Mouse (Mus musculus): ENCODE data around the gene Qdpr. TPM values are rescaled to one million over a fixed set of nuclear protein-coding genes. Genes with fewer than 3 reads are reported as not detected.

Qdpr gene
- polyA plus RNA-seq, 1 experiment, result 95.1 TPM

DNA sequence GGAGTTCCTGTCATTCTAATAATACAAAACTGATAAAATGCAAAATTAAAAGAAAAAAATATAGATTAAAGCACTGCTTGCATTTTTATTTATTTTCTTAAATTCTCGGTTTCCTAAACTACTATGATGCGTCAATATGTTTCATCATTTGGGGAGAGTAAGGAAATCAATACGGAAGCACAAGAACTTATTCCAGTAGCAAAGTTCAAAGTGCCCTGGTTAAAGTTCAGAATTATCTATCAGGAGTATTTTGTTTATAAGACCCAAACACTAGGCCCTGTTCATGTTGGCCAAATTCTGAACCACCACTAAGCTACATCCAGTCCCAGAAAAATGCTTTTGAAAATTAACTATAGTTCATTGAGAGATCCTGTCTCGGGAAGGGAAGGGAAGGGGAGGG, 24.7 kb upstream of the Qdpr start:
- H3K27me3 ChIP-seq (ENCODE audit: control insufficient read depth, insufficient read depth, low read length, poor library complexity, severe bottlenecking), result no peaks in the 10 kb centered on the region; the same call in 1 of the 2 replicates
- H3K9ac ChIP-seq (ENCODE audit: low read depth, poor library complexity, severe bottlenecking), result no peak overlapping the region
- no peaks in the 10 kb centered on the region for H3K9me3 ChIP-seq (replicated peaks; ENCODE audit: control insufficient read depth, insufficient read depth, low read length, poor library complexity, severe bottlenecking)
- H3K36me3 ChIP-seq (ENCODE audit: control insufficient read depth, insufficient read depth, low read length, poor library complexity, severe bottlenecking), result no peaks in the 10 kb centered on the region
- no peak overlapping the region for H3K4me3 ChIP-seq (ENCODE audit: low read depth, low read length)
- TF ChIP-seq EP300 (IDR thresholded peaks at IDR 0.05; ENCODE audit: insufficient read depth, low read depth, low read length), result no peak
- no peak for TF ChIP-seq POLR2A (IDR thresholded peaks at IDR 0.05; ENCODE audit: insufficient read depth, low read length)
- TF ChIP-seq CTCF (IDR thresholded peaks at IDR 0.05; ENCODE audit: low read depth, low read length), result no peak
- H3K4me1 ChIP-seq (ENCODE audit: control insufficient read depth, insufficient read depth, low read length), result no peaks in the 10 kb centered on the region
- H3K27ac ChIP-seq (ENCODE audit: insufficient read depth, low read length), result no peak overlapping the region

DNA sequence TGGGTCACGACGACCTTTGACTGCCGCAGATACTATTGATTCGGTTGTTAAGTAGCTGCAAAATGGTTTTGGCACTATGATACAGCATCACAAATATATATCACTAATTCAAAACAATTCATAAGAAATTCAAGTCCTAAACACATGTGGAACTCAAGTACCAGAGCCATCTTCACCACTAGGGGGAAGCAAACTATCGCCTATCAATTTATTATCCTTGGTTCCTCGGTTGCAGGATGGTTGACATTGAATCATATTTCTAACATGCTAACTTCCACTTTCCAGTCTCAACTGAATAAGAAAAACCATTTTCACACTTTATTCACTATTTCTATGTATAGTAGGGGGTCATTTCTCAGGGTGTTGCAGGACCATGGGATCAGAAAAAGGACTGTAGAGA, 24.2 kb upstream of the Qdpr start:
- Histone ChIP-seq H3K4me1 (ENCODE audit: control insufficient read depth, insufficient read depth, low read length) (no peaks in the 10 kb centered on the region), H3K9me3 (replicated peaks; ENCODE audit: control insufficient read depth, insufficient read depth, low read length, poor library complexity, severe bottlenecking) (no peaks in the 10 kb centered on the region), H3K36me3 (ENCODE audit: control insufficient read depth, insufficient read depth, low read length, poor library complexity, severe bottlenecking) (no peaks in the 10 kb centered on the region), H3K27me3 (ENCODE audit: control insufficient read depth, insufficient read depth, low read length, poor library complexity, severe bottlenecking) (no peaks in the 10 kb centered on the region; the same call in 1 of the 2 replicates), H3K9ac (ENCODE audit: low read depth, poor library complexity, severe bottlenecking) (no peak overlapping the region), H3K4me3 (ENCODE audit: low read depth, low read length) (no peak overlapping the region), H3K27ac (ENCODE audit: insufficient read depth, low read length) (no peak overlapping the region)
- TF ChIP-seq EP300 (IDR thresholded peaks at IDR 0.05; ENCODE audit: insufficient read depth, low read depth, low read length) (no peak), CTCF (IDR thresholded peaks at IDR 0.05; ENCODE audit: low read depth, low read length) (peak; percentile 14), POLR2A (IDR thresholded peaks at IDR 0.05; ENCODE audit: insufficient read depth, low read length) (no peak)

- TF ChIP-seq EP300 (IDR thresholded peaks at IDR 0.05; ENCODE audit: insufficient read depth, low read depth, low read length), result no peak
- no peak for TF ChIP-seq POLR2A (IDR thresholded peaks at IDR 0.05; ENCODE audit: insufficient read depth, low read length)
- no peak for TF ChIP-seq CTCF (IDR thresholded peaks at IDR 0.05; ENCODE audit: low read depth, low read length)
- H3K9me3 ChIP-seq (replicated peaks; ENCODE audit: control insufficient read depth, insufficient read depth, low read length, poor library complexity, severe bottlenecking), result no peaks in the 10 kb centered on the region
- no peaks in the 10 kb centered on the region; the same call in 1 of the 2 replicates for H3K27me3 ChIP-seq (ENCODE audit: control insufficient read depth, insufficient read depth, low read length, poor library complexity, severe bottlenecking)
- no peak overlapping the region for H3K9ac ChIP-seq (ENCODE audit: low read depth, poor library complexity, severe bottlenecking)
- no peaks in the 10 kb centered on the region for H3K4me1 ChIP-seq (ENCODE audit: control insufficient read depth, insufficient read depth, low read length)
- H3K4me3 ChIP-seq (ENCODE audit: low read depth, low read length), result no peak overlapping the region
- H3K27ac ChIP-seq (ENCODE audit: insufficient read depth, low read length), result no peak overlapping the region
- H3K36me3 ChIP-seq (ENCODE audit: control insufficient read depth, insufficient read depth, low read length, poor library complexity, severe bottlenecking), result no peaks in the 10 kb centered on the region
These were observed 23.5 kb upstream of the Qdpr start for GRCm38 (mm10) chr5:45473521-45473920.

DNA sequence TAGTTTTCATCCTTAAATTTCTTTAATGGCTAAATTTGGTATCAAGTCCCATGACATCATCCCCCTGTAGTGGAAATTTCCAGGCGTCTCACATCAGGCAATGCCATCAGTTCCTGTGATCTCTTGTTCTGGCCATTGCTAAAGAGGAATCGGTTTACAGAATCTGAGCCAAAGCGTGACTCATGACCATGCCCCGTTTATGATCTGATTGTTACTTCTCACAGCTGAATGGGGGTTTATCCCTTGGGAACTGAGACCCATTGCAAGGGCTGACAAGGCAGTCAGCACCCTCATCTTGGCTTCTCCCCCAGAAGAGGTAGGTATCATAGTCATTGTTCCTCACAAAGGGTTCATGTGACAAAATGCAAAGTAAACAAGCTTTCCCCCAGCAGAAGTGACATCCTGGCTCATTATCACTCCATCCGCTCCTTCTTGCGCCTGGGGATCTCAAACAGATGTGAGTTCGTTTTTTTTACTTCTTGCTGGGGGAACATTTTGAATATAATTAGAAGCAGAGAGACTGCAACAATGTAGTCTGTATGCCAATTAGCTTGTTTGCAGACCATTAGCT, 22.9 kb upstream of the Qdpr start:
- Histone ChIP-seq H3K27me3 (ENCODE audit: control insufficient read depth, insufficient read depth, low read length, poor library complexity, severe bottlenecking) (no peaks in the 10 kb centered on the region; the same call in 1 of the 2 replicates), H3K36me3 (ENCODE audit: control insufficient read depth, insufficient read depth, low read length, poor library complexity, severe bottlenecking) (no peaks in the 10 kb centered on the region), H3K4me3 (ENCODE audit: low read depth, low read length) (no peak overlapping the region), H3K9ac (ENCODE audit: low read depth, poor library complexity, severe bottlenecking) (no peak overlapping the region), H3K4me1 (ENCODE audit: control insufficient read depth, insufficient read depth, low read length) (no peaks in the 10 kb centered on the region), H3K9me3 (replicated peaks; ENCODE audit: control insufficient read depth, insufficient read depth, low read length, poor library complexity, severe bottlenecking) (no peaks in the 10 kb centered on the region), H3K27ac (ENCODE audit: insufficient read depth, low read length) (no peak overlapping the region)
- no peak for TF ChIP-seq EP300 (IDR thresholded peaks at IDR 0.05; ENCODE audit: insufficient read depth, low read depth, low read length)
- no peak for TF ChIP-seq POLR2A (IDR thresholded peaks at IDR 0.05; ENCODE audit: insufficient read depth, low read length)
- TF ChIP-seq CTCF (IDR thresholded peaks at IDR 0.05; ENCODE audit: low read depth, low read length), result no peak

- Histone ChIP-seq H3K27me3 (ENCODE audit: control insufficient read depth, insufficient read depth, low read length, poor library complexity, severe bottlenecking) (no peaks in the 10 kb centered on the region), H3K4me3 (ENCODE audit: low read depth, low read length) (no peak overlapping the region), H3K4me1 (ENCODE audit: control insufficient read depth, insufficient read depth, low read length) (no peaks in the 10 kb centered on the region), H3K36me3 (ENCODE audit: control insufficient read depth, insufficient read depth, low read length, poor library complexity, severe bottlenecking) (no peaks in the 10 kb centered on the region), H3K9me3 (replicated peaks; ENCODE audit: control insufficient read depth, insufficient read depth, low read length, poor library complexity, severe bottlenecking) (no peaks in the 10 kb centered on the region), H3K9ac (ENCODE audit: low read depth, poor library complexity, severe bottlenecking) (no peak overlapping the region), H3K27ac (ENCODE audit: insufficient read depth, low read length) (no peak overlapping the region)
- TF ChIP-seq EP300 (IDR thresholded peaks at IDR 0.05; ENCODE audit: insufficient read depth, low read depth, low read length), result no peak
- no peak for TF ChIP-seq CTCF (IDR thresholded peaks at IDR 0.05; ENCODE audit: low read depth, low read length)
- no peak for TF ChIP-seq POLR2A (IDR thresholded peaks at IDR 0.05; ENCODE audit: insufficient read depth, low read length)
These were observed 4.4 kb upstream of the Qdpr start for GRCm38 (mm10) chr5:45454456-45454855.

DNA sequence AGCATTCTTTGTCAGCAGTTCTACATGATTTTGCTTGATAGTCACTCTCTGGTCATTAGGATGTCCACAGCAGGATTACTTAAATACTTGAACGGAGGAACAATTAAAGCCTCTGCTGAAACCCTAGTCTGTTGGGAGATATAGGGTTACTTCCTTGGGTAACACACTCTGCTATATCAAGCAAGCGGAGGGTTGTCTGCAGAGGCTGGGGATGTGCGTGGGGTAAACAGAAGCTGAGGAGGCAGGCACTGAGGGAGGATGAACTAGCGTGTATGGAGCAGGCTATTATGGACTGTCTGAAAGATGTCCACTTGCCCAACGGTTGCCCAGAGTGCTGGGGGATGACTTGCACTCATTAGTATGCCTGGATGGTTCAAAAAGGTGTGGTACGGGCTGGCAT, 3.4 kb upstream of the Qdpr start, which contains the start of gene Clrn2:
TSS of gene Clrn2 (plus strand) at position 301 of the 400 bp plus-strand sequence.
- peaks cover 2% of the 10 kb centered on the region for H3K4me1 ChIP-seq (ENCODE audit: control insufficient read depth, insufficient read depth, low read length)
- no peak within 1 kb of the TSS for H3K27ac ChIP-seq (ENCODE audit: insufficient read depth, low read length)
- H3K36me3 ChIP-seq (ENCODE audit: control insufficient read depth, insufficient read depth, low read length, poor library complexity, severe bottlenecking), result no peaks in the 10 kb centered on the region
- no peaks in the 10 kb centered on the region for H3K27me3 ChIP-seq (ENCODE audit: control insufficient read depth, insufficient read depth, low read length, poor library complexity, severe bottlenecking)
- TF ChIP-seq CTCF (IDR thresholded peaks at IDR 0.05; ENCODE audit: low read depth, low read length) (no peak), EP300 (IDR thresholded peaks at IDR 0.05; ENCODE audit: insufficient read depth, low read depth, low read length) (no peak), POLR2A (IDR thresholded peaks at IDR 0.05; ENCODE audit: insufficient read depth, low read length) (no peak)
- H3K9me3 ChIP-seq (replicated peaks; ENCODE audit: control insufficient read depth, insufficient read depth, low read length, poor library complexity, severe bottlenecking), result no peaks in the 10 kb centered on the region
- H3K9ac ChIP-seq (ENCODE audit: low read depth, poor library complexity, severe bottlenecking), result no peak within 1 kb of the TSS
- H3K4me3 ChIP-seq (ENCODE audit: low read depth, low read length), result no peak within 1 kb of the TSS
